Mouse (Mus musculus) left cerebral cortex, adult 2 months (tissue): ENCODE results near the gene D10Wsu102e. TPM values are rescaled to one million over a fixed set of nuclear protein-coding genes. Genes with fewer than 3 reads are reported as not detected.

Source experiments
- DNase-seq, 2 experiments: peaks; one replicate each; pipeline ENCODE4 v3.0.0; 2021 to 2022; ENCODE audit warnings: low spot score in 2 of 2, mixed read lengths in 1 of 2; ENCODE audit errors: extremely low spot score in 1 of 2
- H3K27ac ChIP-seq: fragments of 200-600 bp; 2 replicates; pipeline ENCODE4 v1.8.1; 2022
- H3K4me3 ChIP-seq: fragments of 200-600 bp; 2 replicates; pipeline ENCODE4 v1.8.1; 2022
- CTCF ChIP-seq: fragments of 200-600 bp; IDR thresholded peaks from 2 replicates; pipeline ENCODE4 v1.8.1; 2022; ENCODE audit warnings: antibody characterized with exemption, mild to moderate bottlenecking, moderate library complexity
- intact Hi-C: fragments of 180-260 bp; cut with DNase I; formaldehyde crosslinking; loops from one replicate; pipeline ENCODE4 v1.15.1; 2025
- total RNA-seq, 2 experiments: library from RNA; stranded (reverse); gene quantifications; 2 replicates each; pipeline ENCODE4 v1.2.3; 2021

Gene D10Wsu102e
- total RNA-seq, 2 experiments from 2014 or later, result 3.9 to 4.5 TPM

DNA sequence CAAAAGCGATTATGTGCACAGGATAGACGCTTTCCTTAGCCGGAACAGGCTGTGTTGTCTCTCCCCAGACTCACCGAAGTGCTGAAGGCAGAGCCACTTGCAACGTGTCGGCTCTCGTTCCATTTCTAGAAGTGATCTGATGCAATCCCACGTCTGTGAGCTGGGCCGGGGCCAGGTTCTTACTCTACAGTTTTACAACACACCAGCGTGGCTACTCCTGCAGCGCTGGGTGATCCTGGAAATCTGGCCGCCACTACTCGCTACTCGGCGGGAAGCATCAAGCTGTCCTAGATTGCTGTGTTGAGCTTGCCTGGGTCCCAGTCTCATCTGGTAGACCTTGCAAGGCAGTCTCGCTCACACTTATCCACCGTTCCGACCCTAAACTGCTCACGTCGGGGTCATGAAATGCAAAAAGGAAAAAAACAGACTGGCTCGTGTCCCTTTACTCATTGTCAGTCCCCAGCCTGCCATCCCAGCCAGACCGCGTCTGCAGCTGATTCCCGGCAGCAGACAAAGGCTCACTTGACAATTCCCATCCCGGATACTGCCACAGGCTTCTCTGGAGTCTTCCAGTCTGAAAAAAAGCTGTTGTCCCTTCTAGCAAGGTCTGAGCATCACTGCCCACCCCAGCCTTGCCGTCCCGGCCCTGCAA, 173.4 kb downstream of the D10Wsu102e start:
- intact Hi-C loops, result no loop called here
- Histone ChIP-seq H3K4me3 (peak overlapping the region; percentile 50), H3K27ac (no peak overlapping the region; the same call in 1 of the 2 replicates)
- peak; percentile 38 to 64 for DNase-seq
- no peak for TF ChIP-seq CTCF

DNA sequence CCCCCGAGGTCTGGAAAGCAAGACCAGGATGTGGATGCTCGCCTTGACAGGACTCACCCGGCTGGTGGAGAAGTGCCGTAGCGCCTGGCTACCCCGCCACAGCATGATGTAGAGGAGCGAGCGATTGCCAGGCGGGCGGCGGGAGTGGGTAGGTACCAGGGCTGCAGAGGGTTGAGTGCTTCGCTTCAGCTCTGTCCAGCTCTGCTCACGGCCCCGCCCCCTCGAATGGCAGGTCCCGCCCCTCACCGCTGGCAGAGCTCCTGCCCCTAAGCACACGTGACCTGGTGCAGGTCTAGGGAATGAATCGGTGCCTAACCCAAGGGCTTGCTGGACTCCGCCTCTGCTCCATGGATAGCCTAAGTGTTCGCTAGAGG, 173.9 kb downstream of the D10Wsu102e start, which contains the start of gene Aldh1l2:
Gene Aldh1l2, minus strand, starts transcription at position 231 of the 374 bp plus-strand sequence.
- DNase-seq, result peak; percentile 51 to 54
- TF ChIP-seq CTCF, result no peak
- Histone ChIP-seq H3K4me3 (peak within 1 kb of the TSS; percentile 50), H3K27ac (no peak within 1 kb of the TSS; the same call in 1 of the 2 replicates)
- intact Hi-C loops, result no loop called here

DNA sequence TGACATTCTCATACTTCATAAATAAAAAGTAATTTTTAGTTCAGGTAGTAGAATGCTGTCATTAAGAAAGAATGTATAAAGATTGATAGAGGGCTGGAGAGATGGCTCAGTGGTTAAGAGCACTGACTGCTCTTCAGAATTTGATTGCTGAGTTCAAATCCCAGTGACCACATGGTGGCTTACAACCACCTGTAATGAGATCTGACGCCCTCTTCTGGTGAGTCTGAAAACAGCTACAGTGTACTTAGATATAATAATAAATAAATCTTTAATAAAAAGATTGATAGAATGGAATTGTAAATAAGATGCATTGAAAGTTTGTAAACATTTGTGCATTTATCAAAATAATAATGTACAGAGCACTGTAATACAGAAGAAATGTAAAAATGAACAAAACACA, 176.4 kb downstream of the D10Wsu102e start:
- H3K4me3 ChIP-seq, result no peak overlapping the region
- TF ChIP-seq CTCF, result peak; percentile 32
- no peak for DNase-seq
- intact Hi-C loops, result no loop called here
- H3K27ac ChIP-seq, result no peak overlapping the region

Other genes with a start within 250 kb of the D10Wsu102e start
- 10 to 100 TPM; 26.3 to 26.8 TPM for gene Slc41a2, start 22.3 kb upstream of the D10Wsu102e start, total RNA-seq
- gene Aldh1l2, start 173.9 kb downstream of the D10Wsu102e start, total RNA-seq, result 1 to 10 TPM; 1.7 to 2.4 TPM
- gene Washc4, start 183.5 kb downstream of the D10Wsu102e start, total RNA-seq, result 10 to 100 TPM; 24.1 to 25.5 TPM